32 mouse cellular contexts compared by ENCODE assay signal in genomic region chr12:33271865-33272264, GRCm38 (mm10).
A peak's percentile ranks its signal among the peaks of the same experiment; 100 is the strongest.
DNase-seq lines count a peak whose midpoint lies in the region; ATAC-seq and TF ChIP-seq lines count a peak whose summit lies in the region.
"Had no signal": no experiment of that assay in that cellular context is flagged by ENCODE, and none has a peak within 500 bp of the region (broad histone marks: within the 10 kb centered on the region; RNA-seq: fewer than 3 reads in every experiment).

No protein-coding gene starts in this region.

- TF ChIP-seq CTCF in intestine, postnatal 0 days (IDR thresholded peaks at IDR 0.05; ENCODE audit: low read depth) = no peak

- H3K27ac ChIP-seq in intestine, embryonic 16.5 days (ENCODE audit: low read length) = no peak overlapping the region
- no peak overlapping the region for H3K27ac ChIP-seq in intestine, postnatal 0 days (ENCODE audit: low read depth, low read length)
- H3K27ac ChIP-seq in limb, embryonic 14.5 days (replicated peaks; ENCODE audit: low read depth, low read length) = no peak overlapping the region
- no peak overlapping the region for H3K27ac ChIP-seq in limb, embryonic 10.5 days
- H3K27ac ChIP-seq in neural tube, embryonic 14.5 days (ENCODE audit: low read depth, low read length) = no peak overlapping the region
- H3K27ac ChIP-seq: embryonic facial prominence, embryonic 13.5 days; forebrain, embryonic 10.5 days; forebrain, embryonic 15.5 days; gastrocnemius, adult 2 months; limb, embryonic 15.5 days; liver, embryonic 13.5 days; neural tube, embryonic 12.5 days; stomach, postnatal 0 days had no signal

- H3K4me2 ChIP-seq in intestine, embryonic 16.5 days (ENCODE audit: low read depth, low read length) = no peak overlapping the region
- H3K4me2 ChIP-seq in intestine, postnatal 0 days (replicated peaks; ENCODE audit: low read depth) = no peak overlapping the region
- H3K4me2 ChIP-seq in limb, embryonic 14.5 days (replicated peaks; ENCODE audit: low read depth, low read length, severe bottlenecking) = no peak overlapping the region
- H3K4me2 ChIP-seq in neural tube, embryonic 14.5 days (ENCODE audit: low read depth, low read length) = no peak overlapping the region
- H3K4me2 ChIP-seq: embryonic facial prominence, embryonic 13.5 days; forebrain, embryonic 15.5 days; heart, embryonic 11.5 days; limb, embryonic 15.5 days; liver, embryonic 13.5 days; neural tube, embryonic 12.5 days had no signal

- no peaks in the 10 kb centered on the region for H3K4me1 ChIP-seq in intestine, embryonic 16.5 days (ENCODE audit: control insufficient read depth, insufficient read depth, low read length)
- no peaks in the 10 kb centered on the region for H3K4me1 ChIP-seq in intestine, postnatal 0 days (replicated peaks; ENCODE audit: control insufficient read depth, insufficient read depth, low read length)
- no peaks in the 10 kb centered on the region for H3K4me1 ChIP-seq in limb, embryonic 14.5 days (ENCODE audit: control insufficient read depth, insufficient read depth, low read length)
- H3K4me1 ChIP-seq in limb, embryonic 10.5 days = peaks cover 9% of the 10 kb centered on the region
- H3K4me1 ChIP-seq in neural tube, embryonic 14.5 days (ENCODE audit: control insufficient read depth, insufficient read depth, low read length) = no peaks in the 10 kb centered on the region
- H3K4me1 ChIP-seq: liver, embryonic 13.5 days; neural tube, embryonic 12.5 days had no signal

- H3K36me3 ChIP-seq in intestine, embryonic 16.5 days (ENCODE audit: control insufficient read depth, insufficient read depth, low read length) = no peaks in the 10 kb centered on the region
- no peaks in the 10 kb centered on the region for H3K36me3 ChIP-seq in intestine, postnatal 0 days (ENCODE audit: control insufficient read depth, insufficient read depth)
- H3K36me3 ChIP-seq in limb, embryonic 14.5 days (ENCODE audit: control insufficient read depth, insufficient read depth, low read length) = no peaks in the 10 kb centered on the region
- no peaks in the 10 kb centered on the region for H3K36me3 ChIP-seq in limb, embryonic 10.5 days
- H3K36me3 ChIP-seq in neural tube, embryonic 14.5 days (ENCODE audit: control insufficient read depth, insufficient read depth, low read length) = no peaks in the 10 kb centered on the region
- H3K36me3 ChIP-seq: embryonic facial prominence, embryonic 13.5 days; forebrain, embryonic 10.5 days; forebrain, embryonic 15.5 days; limb, embryonic 15.5 days; liver, embryonic 13.5 days; neural tube, embryonic 12.5 days had no signal

- TF ChIP-seq POLR2A in limb, embryonic 14.5 days (IDR thresholded peaks at IDR 0.05; ENCODE audit: borderline replicate concordance, extremely low read depth, insufficient read depth, insufficient read length) = no peak

- no peak overlapping the region for H3K4me3 ChIP-seq in intestine, embryonic 16.5 days (ENCODE audit: low read length)
- no peak overlapping the region for H3K4me3 ChIP-seq in intestine, postnatal 0 days (ENCODE audit: low read depth, low read length)
- H3K4me3 ChIP-seq in limb, embryonic 14.5 days (replicated peaks; ENCODE audit: low read length) = no peak overlapping the region
- no peak overlapping the region for H3K4me3 ChIP-seq in limb, embryonic 10.5 days
- no peak overlapping the region for H3K4me3 ChIP-seq in neural tube, embryonic 14.5 days (ENCODE audit: low read depth, low read length)
- H3K4me3 ChIP-seq: embryonic facial prominence, embryonic 13.5 days; forebrain, embryonic 10.5 days; forebrain, embryonic 15.5 days; gastrocnemius, adult 2 months; limb, embryonic 15.5 days; liver, embryonic 13.5 days; neural tube, embryonic 12.5 days had no signal

- 59% methylated on average over 12 of the region's 12 CpGs for WGBS in intestine, embryonic 16.5 days
- WGBS in intestine, postnatal 0 days = 77% methylated on average over 12 of the region's 12 CpGs
- 36% methylated on average over 12 of the region's 12 CpGs for WGBS in limb, embryonic 14.5 days
- WGBS in limb, embryonic 10.5 days = 89% methylated on average over 12 of the region's 12 CpGs
- WGBS in neural tube, embryonic 14.5 days = 55% methylated on average over 12 of the region's 12 CpGs

- no peak overlapping the region for H3K9ac ChIP-seq in intestine, embryonic 16.5 days (ENCODE audit: low read depth, low read length)
- H3K9ac ChIP-seq in intestine, postnatal 0 days (ENCODE audit: low read depth, low read length) = no peak overlapping the region
- H3K9ac ChIP-seq in limb, embryonic 14.5 days (ENCODE audit: low read depth, low read length, severe bottlenecking) = no peak overlapping the region
- H3K9ac ChIP-seq in neural tube, embryonic 14.5 days (replicated peaks; ENCODE audit: low read depth, low read length) = no peak overlapping the region
- H3K9ac ChIP-seq: embryonic facial prominence, embryonic 13.5 days; forebrain, embryonic 15.5 days; limb, embryonic 15.5 days; liver, embryonic 13.5 days; neural tube, embryonic 12.5 days had no signal

- no peaks in the 10 kb centered on the region for H3K9me3 ChIP-seq in intestine, embryonic 16.5 days (ENCODE audit: control insufficient read depth, low read length)
- H3K9me3 ChIP-seq in intestine, postnatal 0 days (ENCODE audit: control insufficient read depth) = no peaks in the 10 kb centered on the region
- H3K9me3 ChIP-seq in limb, embryonic 14.5 days (ENCODE audit: control insufficient read depth, low read length) = no peaks in the 10 kb centered on the region
- no peaks in the 10 kb centered on the region for H3K9me3 ChIP-seq in limb, embryonic 10.5 days (replicated peaks)
- no peaks in the 10 kb centered on the region for H3K9me3 ChIP-seq in neural tube, embryonic 14.5 days (ENCODE audit: control insufficient read depth, low read length)
- H3K9me3 ChIP-seq: embryonic facial prominence, embryonic 13.5 days; forebrain, embryonic 10.5 days; forebrain, embryonic 15.5 days; limb, embryonic 15.5 days; liver, embryonic 13.5 days; neural tube, embryonic 12.5 days had no signal

- peak; percentile 14 for DNase-seq in limb, embryonic 14.5 days (ENCODE audit: low spot score)
- no peak for DNase-seq in limb, embryonic 10.5 days (ENCODE audit: low spot score)
- peak; percentile 59 for DNase-seq in retina, postnatal 1 day
- DNase-seq in urinary bladder, adult 18-20 months (ENCODE audit: low spot score in 2 of 2) = no peak
- DNase-seq: adrenal gland, postnatal 25 days; cerebellum, adult 11-12 months; cerebellum, adult 9-11 months; gastrocnemius, adult 2 months; gastrocnemius, postnatal 36 days; heart, adult 18-20 months; heart, postnatal 36 days; kidney, adult 11 months; kidney, postnatal 36 days; liver, embryonic 13.5 days; lung, adult 18-20 months; lung, postnatal 10 days; midbrain, embryonic 14.5 days; right cerebral cortex, adult 18-20 months; right cerebral cortex, postnatal 4 days; thymus, adult 18-20 months; thymus, postnatal 36 days had no signal

- H3K27me3 ChIP-seq in intestine, embryonic 16.5 days (replicated peaks; ENCODE audit: control insufficient read depth, insufficient read depth, low read length) = no peaks in the 10 kb centered on the region
- H3K27me3 ChIP-seq in intestine, postnatal 0 days (replicated peaks; ENCODE audit: control insufficient read depth, insufficient read depth, low read length) = no peaks in the 10 kb centered on the region
- H3K27me3 ChIP-seq in limb, embryonic 14.5 days (ENCODE audit: control insufficient read depth, insufficient read depth, low read length) = no peaks in the 10 kb centered on the region
- H3K27me3 ChIP-seq in limb, embryonic 10.5 days (ENCODE audit: low read depth, poor library complexity, severe bottlenecking) = no peaks in the 10 kb centered on the region
- H3K27me3 ChIP-seq in neural tube, embryonic 14.5 days (ENCODE audit: control insufficient read depth, insufficient read depth, low read length) = no peaks in the 10 kb centered on the region
- H3K27me3 ChIP-seq: embryonic facial prominence, embryonic 13.5 days; forebrain, embryonic 15.5 days; limb, embryonic 15.5 days; liver, embryonic 13.5 days; neural tube, embryonic 12.5 days had no signal

- 0 out of 2 replicates have a peak, but pooled peaks have one; percentile 48 for ATAC-seq in intestine, embryonic 16.5 days
- no peak for ATAC-seq in intestine, postnatal 0 days
- no peak for ATAC-seq in limb, embryonic 14.5 days (ENCODE audit: low FRiP score, low read depth)
- ATAC-seq in neural tube, embryonic 14.5 days (ENCODE audit: low read depth) = peak; percentile 45
- ATAC-seq: CD4-positive, CD25-positive, alpha-beta regulatory T cell, adult 4 months; forebrain, embryonic 15.5 days had no signal

Comparison
In these comparisons a context has a peak if more than half of its experiments do, and no peak if none do; other contexts are left out.
1. ATAC-seq: peak in intestine, embryonic 16.5 days (single experiment) and neural tube, embryonic 14.5 days (single experiment); none in intestine, postnatal 0 days (single experiment) and limb, embryonic 14.5 days (single experiment).
2. DNase-seq: peak in limb, embryonic 14.5 days (single experiment) and retina, postnatal 1 day (single experiment); none in limb, embryonic 10.5 days (single experiment) and urinary bladder, adult 18-20 months (0 of 2).